Mouse (Mus musculus) CD4-positive naive resting alpha-beta T cell, adult 57 days (primary cell): ENCODE measurements around the gene Pycr1. TPM values are rescaled to one million over a fixed set of nuclear protein-coding genes. Genes with fewer than 3 reads are reported as not detected.

ENCODE experiments used
- total RNA-seq: library from RNA; stranded (reverse); gene quantifications from one replicate; pipeline ENCODE4 v1.2.4, GENCODE M21; 2023

Gene Pycr1
- 1.2 TPM for total RNA-seq

DNA sequence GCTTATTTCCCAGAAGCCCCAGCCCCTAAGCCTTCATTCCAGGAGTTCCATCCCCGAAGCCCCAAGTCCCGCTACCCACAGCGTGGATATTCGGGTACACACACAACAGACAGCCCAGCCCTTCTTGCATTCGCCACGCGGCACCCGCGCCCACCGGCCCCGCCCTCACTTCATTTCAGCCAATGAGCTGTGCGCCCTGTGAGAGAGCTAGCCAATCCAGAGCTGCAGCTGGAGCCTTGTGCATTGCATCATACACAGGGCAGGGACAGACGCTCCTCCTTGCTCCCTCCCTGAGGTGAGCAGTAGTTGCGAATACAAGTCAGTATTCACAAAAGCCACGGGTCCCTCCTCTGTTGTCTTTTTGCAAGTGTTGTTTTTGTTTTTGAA is at the start of gene Pycr1:
Gene Pycr1, minus strand, starts transcription at position 169 of the 387 bp plus-strand sequence.

DNA sequence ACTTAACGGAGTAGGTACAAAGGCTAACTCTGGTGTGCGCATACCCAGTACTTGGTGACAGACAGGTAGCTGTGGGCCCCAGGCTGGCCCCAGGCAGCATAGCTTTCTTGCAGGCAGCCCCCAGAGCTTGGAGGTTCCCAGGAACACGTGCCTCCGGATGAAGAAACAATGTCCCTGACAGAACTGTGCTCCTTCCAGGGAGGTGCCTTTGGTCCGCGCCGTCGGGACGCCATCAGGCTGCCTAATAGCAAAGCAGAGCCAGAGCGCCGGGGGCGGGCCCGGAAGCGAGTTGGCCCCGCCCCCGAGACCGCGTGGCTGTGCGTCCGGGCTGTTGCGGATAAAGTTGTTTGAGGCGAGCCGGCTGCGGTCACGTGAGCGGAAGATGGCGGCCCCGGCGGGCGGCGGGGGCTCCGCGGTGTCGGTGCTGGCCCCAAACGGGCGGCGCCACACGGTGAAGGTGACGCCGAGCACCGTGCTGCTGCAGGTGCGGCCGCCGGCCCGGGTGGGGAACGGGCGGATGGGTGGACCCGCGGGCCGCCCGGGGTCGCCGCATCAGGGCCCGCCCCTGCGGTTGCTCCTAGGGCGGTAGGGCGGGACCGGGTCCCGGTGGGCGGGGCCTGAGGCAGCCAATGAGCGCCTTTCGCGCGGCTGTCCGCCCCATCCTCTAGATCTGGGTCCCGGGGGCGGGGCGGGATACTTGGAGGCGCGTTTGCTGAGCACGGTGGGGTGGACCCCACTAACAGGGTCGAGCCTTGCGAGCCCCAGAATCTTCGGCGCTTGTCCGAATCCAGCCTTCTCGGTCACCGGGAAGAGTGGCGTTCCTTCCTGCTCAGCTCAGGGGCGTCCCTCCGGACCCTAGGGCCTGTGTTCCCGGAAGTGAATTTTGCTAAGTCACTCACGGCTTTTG is 29.4 kb upstream of the Pycr1 start, which contains the start of gene Aspscr1:
Gene Aspscr1, plus strand, starts transcription at position 287 of the 907 bp plus-strand sequence.

DNA sequence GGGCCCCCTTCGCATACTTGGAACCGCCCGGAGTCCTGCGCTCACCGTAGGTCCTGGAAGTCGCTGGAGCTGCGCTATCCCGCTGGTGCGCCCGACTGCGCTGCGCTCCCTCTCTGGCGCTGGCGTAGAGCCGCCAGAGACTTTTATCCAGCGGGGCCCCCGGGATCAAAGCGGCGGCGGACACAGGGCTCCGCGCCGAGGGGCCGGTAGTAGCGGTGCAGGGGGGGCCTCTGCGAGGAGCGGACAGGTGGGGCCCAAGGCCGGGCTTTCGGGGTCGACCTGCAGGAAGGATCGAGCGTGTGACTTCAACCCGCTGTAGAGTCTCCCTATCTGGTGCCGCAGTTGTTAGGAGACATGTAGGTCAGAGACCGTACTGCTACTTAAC is 17.5 kb upstream of the Pycr1 start, which contains the start of gene Notum:
Gene Notum, minus strand, starts transcription at position 100 of the 385 bp plus-strand sequence.

DNA sequence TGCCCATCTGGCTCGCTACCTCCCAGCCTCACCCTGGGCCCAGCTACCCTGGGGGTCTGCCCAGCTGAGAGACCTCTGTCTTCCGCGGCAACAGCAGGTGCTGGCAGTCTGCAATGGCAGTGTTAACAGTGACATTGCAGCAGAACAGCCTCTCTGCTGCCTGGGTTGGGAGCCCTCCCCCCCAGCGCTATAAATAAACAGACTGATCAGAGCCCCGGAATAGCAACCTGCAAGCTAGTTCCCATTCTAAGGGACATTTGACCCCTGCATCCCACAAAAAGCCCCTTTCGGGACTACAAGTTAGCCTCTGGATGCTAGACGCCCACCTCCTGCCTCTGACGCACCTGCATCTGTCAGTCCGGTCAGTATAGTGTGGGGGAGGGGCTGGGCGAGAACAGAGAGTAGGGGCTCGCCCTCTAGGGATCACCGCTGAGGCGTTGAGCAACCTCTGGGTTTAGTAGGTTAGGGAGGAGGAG is 4.5 kb upstream of the Pycr1 start, which contains the start of gene Myadml2:
Gene Myadml2, minus strand, starts transcription at position 158 of the 476 bp plus-strand sequence.

DNA sequence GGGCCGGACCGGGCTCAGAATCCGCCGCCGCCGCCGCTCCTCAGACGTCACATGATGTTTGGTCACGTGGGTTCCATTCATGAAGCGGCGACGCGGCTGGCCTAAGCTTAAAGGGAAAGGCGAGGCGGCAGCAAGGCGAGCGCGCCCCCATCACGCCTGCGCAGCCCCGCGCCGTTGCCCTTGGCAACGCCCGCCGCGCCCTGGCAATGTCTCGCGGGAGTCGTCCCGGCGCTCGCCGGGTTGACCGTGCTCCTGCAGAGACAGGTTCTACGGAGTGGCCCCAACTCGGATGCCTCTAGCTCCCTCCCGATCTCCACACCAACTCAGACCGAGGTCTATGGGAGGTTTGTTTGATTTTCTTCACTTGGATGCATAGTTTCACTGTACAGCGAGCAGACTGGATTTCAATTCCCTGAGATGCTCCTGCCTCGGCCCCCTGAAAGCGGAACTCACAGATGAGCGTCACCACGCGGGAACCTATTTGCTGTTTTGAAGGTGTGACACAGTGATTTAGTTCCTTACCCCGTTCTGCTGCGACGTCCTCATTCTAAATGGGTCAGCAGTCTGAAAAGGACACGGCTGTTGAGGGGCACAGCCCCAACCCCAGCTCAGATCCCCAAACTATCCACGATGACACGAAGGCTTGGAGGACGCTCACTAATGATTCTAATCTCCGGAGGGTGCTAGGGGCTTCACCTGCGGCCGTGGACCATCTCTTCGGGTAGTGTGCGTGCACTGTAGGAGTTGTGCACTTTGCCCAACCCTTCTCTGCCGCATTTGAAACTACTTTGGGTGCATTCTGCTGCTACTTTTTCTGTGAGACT is 9.8 kb downstream of the Pycr1 start, which contains the start of gene Mafg:
Gene Mafg, minus strand, starts transcription at position 81 of the 824 bp plus-strand sequence.

DNA sequence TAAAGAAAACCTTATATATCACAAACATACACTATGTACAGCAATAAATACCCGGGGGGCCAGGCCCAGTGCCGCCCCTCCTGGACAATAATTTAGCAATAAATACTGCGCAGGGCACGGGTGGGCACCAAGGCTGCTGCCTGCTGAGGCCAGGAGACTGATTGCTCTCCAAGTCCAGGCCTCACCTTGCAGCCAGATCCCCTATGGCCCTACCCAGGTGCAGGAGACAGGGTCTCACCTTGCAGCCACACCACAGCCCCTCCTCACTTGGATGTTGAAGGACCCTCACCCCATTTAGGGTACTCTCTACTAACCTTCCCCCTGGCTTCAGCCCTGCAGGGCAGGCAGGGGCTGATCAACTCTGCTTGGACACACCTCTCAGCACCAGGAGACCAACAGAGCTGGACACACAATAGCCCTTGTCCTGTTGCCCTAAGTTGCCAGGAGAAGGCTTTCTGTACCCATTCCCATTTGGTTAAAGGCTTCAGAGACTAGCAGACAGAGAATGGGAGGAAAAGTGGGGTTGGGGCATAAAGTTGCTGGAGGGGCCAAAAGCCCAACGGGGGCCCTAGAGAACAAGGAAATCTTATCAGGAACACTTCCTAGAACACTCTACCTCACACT is 18.3 kb downstream of the Pycr1 start, which contains the start of gene Sirt7:
Gene Sirt7, minus strand, starts transcription at position 89 of the 624 bp plus-strand sequence.

DNA sequence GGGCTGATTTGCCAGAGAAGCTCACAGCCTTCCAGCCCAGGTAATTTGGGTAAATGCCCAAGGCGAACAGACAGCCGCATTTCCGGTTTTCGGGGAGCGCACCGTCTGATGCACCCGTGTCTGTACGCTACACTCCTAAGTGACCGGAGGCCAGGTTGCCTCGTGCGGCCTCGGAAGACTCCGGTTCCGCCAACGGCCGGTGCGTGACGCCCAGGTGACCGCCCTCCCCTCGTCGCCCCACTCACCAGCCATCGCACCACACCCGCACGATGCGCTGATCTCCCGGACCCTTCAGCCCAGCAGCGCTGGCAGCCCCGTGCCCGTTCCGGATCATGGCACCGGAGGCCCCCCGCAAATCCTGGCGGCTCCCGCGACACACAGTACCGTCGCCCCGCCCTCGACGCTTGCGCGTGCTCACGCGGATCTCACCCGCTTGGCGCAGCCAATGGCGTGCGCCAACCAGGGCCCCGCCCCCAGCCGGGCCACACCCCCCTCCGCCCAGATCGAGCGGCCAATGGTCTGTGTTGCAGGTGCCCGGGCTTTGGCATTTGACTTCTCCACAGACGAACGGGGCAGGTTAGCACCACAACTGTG is 26.0 kb downstream of the Pycr1 start, which contains the start of gene Pcyt2:
Gene Pcyt2, minus strand, starts transcription at position 418 of the 594 bp plus-strand sequence.

DNA sequence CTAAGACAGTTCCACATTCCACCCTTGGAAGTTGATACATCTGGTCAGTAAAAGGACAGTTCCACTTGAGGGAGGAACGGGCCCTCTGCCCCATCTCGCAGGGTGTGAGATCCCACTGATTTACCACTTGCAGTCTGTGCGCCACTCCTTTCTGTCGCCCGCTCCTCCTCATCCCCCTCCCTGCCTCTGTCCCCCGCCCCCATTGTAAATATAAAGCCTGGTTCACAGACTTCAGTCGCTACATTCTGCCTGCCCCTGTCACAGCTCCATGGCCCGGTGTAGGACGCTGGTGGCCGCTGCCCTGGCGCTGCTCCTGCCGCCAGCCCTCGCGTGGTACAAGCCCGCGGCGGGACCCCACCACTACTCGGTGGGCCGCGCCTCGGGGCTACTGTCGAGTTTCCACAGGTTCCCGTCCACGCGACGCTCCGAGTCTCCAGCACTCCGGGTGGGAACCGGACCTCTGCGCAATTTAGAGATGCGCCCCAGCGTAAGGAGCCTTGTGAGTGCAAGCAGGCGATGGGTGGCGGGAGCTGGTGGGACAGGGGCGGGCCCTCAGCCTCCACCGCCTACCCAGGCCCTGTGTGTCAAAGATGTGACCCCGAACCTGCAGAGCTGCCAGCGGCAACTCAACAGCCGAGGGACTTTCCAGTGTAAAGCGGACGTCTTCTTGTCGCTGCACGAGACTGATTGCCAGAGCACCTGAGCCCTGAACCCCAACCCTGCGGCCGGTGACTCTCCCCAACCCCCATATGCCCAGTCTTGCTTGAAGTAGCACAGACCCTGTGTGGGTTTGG is 35.1 kb downstream of the Pycr1 start, which contains the start of gene Npb:
Gene Npb, plus strand, starts transcription at position 237 of the 794 bp plus-strand sequence.

DNA sequence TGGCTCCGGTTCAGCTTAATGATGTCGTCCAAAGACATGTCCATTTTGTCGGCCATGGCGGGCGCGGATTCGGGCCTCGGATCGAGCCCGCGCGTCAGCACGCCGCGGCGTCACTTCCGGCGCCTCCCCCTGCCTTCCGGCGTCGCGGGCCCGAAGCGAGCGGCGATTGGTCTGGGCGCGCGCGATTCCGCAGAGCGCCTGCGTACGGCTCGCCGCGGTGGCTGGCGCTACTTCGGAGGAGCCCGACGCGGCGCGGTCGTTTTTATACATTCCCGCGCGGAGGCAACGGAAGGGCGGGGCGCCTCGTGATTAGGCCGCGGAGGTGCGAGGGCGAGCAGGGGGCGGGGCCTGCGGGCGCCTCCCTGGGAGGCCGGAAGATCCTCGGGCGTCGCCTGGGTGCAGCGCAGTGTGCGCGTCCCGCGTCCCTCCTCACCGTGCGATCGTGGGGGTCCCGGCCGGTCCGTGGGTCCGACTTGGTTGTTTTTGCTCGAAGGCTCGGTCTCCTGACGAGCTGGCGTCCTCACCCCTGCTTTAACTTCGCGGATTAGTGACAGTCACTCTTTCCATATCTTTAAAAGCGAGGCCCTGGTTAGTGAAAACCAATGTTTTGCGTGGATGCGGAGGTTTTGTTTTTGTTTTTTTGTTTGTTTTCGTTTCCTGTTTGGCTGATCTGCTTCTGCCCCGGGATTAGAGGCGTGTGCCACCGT is 45.1 kb downstream of the Pycr1 start, which contains the start of the genes Alyref and Anapc11:
Gene Alyref, minus strand, starts transcription at position 83 of the 707 bp plus-strand sequence.
Gene Anapc11, plus strand, starts transcription at position 139 of the 707 bp plus-strand sequence.

Other genes with a start within 250 kb of the Pycr1 start
- 55.1 TPM for gene Nploc4, start 206.1 kb downstream of the Pycr1 start, total RNA-seq
- 46.6 TPM for gene Tspan10, start 201.1 kb downstream of the Pycr1 start, total RNA-seq
- gene Pde6g, start 190.3 kb downstream of the Pycr1 start, total RNA-seq = 0.80 TPM
- gene Oxld1, start 185.7 kb downstream of the Pycr1 start, total RNA-seq = 7.1 TPM
- 32.2 TPM for gene Ccdc137, start 185.7 kb downstream of the Pycr1 start, total RNA-seq
- 13.4 TPM for gene Arl16, start 176.2 kb downstream of the Pycr1 start, total RNA-seq
- 28.5 TPM for gene Mrpl12, start 159.2 kb downstream of the Pycr1 start, total RNA-seq
- gene Slc25a10, start 151.9 kb downstream of the Pycr1 start, total RNA-seq = 9.7 TPM
- not detected for gene Gcgr, start 113.1 kb downstream of the Pycr1 start, total RNA-seq
- 36.1 TPM for gene Mcrip1, start 94.0 kb downstream of the Pycr1 start, total RNA-seq
- not detected for gene Ppp1r27, start 92.6 kb downstream of the Pycr1 start, total RNA-seq
- gene P4hb, start 70.5 kb downstream of the Pycr1 start, total RNA-seq = 123 TPM
- gene Arhgdia, start 62.1 kb downstream of the Pycr1 start, total RNA-seq = 404 TPM
- gene Alyref, start 45.4 kb downstream of the Pycr1 start, total RNA-seq = 109 TPM
- gene Anapc11, start 45.3 kb downstream of the Pycr1 start, total RNA-seq = 71.8 TPM
- gene Npb, start 35.3 kb downstream of the Pycr1 start, total RNA-seq = 3.8 TPM
- gene Pcyt2, start 25.8 kb downstream of the Pycr1 start, total RNA-seq = 153 TPM
- 131 TPM for gene Sirt7, start 18.5 kb downstream of the Pycr1 start, total RNA-seq
- 39.8 TPM for gene Mafg, start 10.2 kb downstream of the Pycr1 start, total RNA-seq
- gene Myadml2, start 4.4 kb upstream of the Pycr1 start, total RNA-seq = not detected
- not detected for gene Notum, start 17.4 kb upstream of the Pycr1 start, total RNA-seq
- 126 TPM for gene Aspscr1, start 29.2 kb upstream of the Pycr1 start, total RNA-seq
- gene Cenpx, start 70.0 kb upstream of the Pycr1 start, total RNA-seq = 37.5 TPM
- gene Lrrc45, start 70.2 kb upstream of the Pycr1 start, total RNA-seq = 33.3 TPM
- gene Rac3, start 77.7 kb upstream of the Pycr1 start, total RNA-seq = 1.1 TPM
- gene Dcxr, start 83.5 kb upstream of the Pycr1 start, total RNA-seq = 0.65 TPM
- gene Cbr2, start 88.3 kb upstream of the Pycr1 start, total RNA-seq = not detected
- 30.9 TPM for gene Hmga1b, start 119.0 kb upstream of the Pycr1 start, total RNA-seq
- gene Rfng, start 140.4 kb upstream of the Pycr1 start, total RNA-seq = 12.4 TPM
- gene Gps1, start 140.5 kb upstream of the Pycr1 start, total RNA-seq = 64.3 TPM
- gene Dus1l, start 152.6 kb upstream of the Pycr1 start, total RNA-seq = 61.8 TPM
- gene Fasn, start 180.8 kb upstream of the Pycr1 start, total RNA-seq = 160 TPM